Mouse (Mus musculus): ENCODE data around the gene Madcam1. TPM values are rescaled to one million over a fixed set of nuclear protein-coding genes. Genes with fewer than 3 reads are reported as not detected.

The Madcam1 gene
- total and polyA plus RNA-seq, 3 experiments: 61.9 to 171 (median 110) TPM

- Histone ChIP-seq H3K4me3 (replicated peaks in 1 of 3; ENCODE audit: low read depth in 2 of 3, low read length in 2 of 3, poor library complexity in 1 of 3) (no peak overlapping the region), H3K9ac (ENCODE audit: insufficient read depth, low read depth) (no peak overlapping the region), H3K9me3 (replicated peaks; ENCODE audit: low read length) (peaks cover 5% of the 10 kb centered on the region), H3K4me2 (ENCODE audit: insufficient read depth, low read depth, poor library complexity, severe bottlenecking) (no peak overlapping the region), H3K4me1 (ENCODE audit: control insufficient read depth in 1 of 2, insufficient read depth in 2 of 2) (no peaks in the 10 kb centered on the region), H3K27ac (ENCODE audit: insufficient read depth, low read depth) (no peak overlapping the region), H3K79me2 (replicated peaks; ENCODE audit: control insufficient read depth, extremely low read depth, insufficient read depth, poor library complexity, severe bottlenecking) (no peaks in the 10 kb centered on the region), H3K27me3 (replicated peaks) (peaks cover 95% of the 10 kb centered on the region), H3K36me3 (replicated peaks in 1 of 2; ENCODE audit: control insufficient read depth in 1 of 2, insufficient read depth in 1 of 2, low read length in 1 of 2) (no peaks in the 10 kb centered on the region)
- no peak for TF ChIP-seq CHD1 (IDR thresholded peaks at IDR 0.05; ENCODE audit: low read depth, low read length)
- TF ChIP-seq BHLHE40 (IDR thresholded peaks at IDR 0.05; ENCODE audit: low read depth, low read length): no peak
- no peak for TF ChIP-seq MAX (IDR thresholded peaks at IDR 0.05; ENCODE audit: low read length)
- no peak for TF ChIP-seq NRF1 (IDR thresholded peaks at IDR 0.05; ENCODE audit: low read depth, low read length)
- TF ChIP-seq KAT2A (IDR thresholded peaks at IDR 0.05; ENCODE audit: insufficient replicate concordance, low read length): no peak
- no peak for TF ChIP-seq MXI1 (IDR thresholded peaks at IDR 0.05; ENCODE audit: low read depth, low read length)
- TF ChIP-seq MYC (IDR thresholded peaks at IDR 0.05; ENCODE audit: low read depth, low read length): no peak
- TF ChIP-seq ZNF384 (IDR thresholded peaks at IDR 0.05; ENCODE audit: low read depth, low read length): no peak
- no peak for TF ChIP-seq SIN3A (IDR thresholded peaks at IDR 0.05; ENCODE audit: low read length)
- no peak for TF ChIP-seq ZC3H11A (IDR thresholded peaks at IDR 0.05; ENCODE audit: low read depth, low read length)
- no peak for TF ChIP-seq CHD2 (IDR thresholded peaks at IDR 0.05; ENCODE audit: low read length)
- TF ChIP-seq JUN (IDR thresholded peaks at IDR 0.05; ENCODE audit: insufficient read depth, low read depth, low read length): no peak
- no peak for TF ChIP-seq ETS1 (conservative IDR thresholded peaks at IDR 0.05; ENCODE audit: low read depth, low read length)
- TF ChIP-seq MAFK (IDR thresholded peaks at IDR 0.05; ENCODE audit: insufficient replicate concordance, low read length): no peak
- TF ChIP-seq UBTF (IDR thresholded peaks at IDR 0.05; ENCODE audit: low read depth, low read length): no peak
- TF ChIP-seq GABPA (IDR thresholded peaks at IDR 0.05; ENCODE audit: insufficient replicate concordance, low read depth, low read length): no peak
- no peak for TF ChIP-seq ELF1 (IDR thresholded peaks at IDR 0.05; ENCODE audit: low read depth, low read length)
- no peak for TF ChIP-seq MEF2A (IDR thresholded peaks at IDR 0.05; ENCODE audit: borderline replicate concordance, low read depth, low read length)
- dilution Hi-C loops (cut with MboI; ENCODE audit: extremely low pct_ligation_motif_present, extremely low pct_unique_long_range_greater_than_20kb, low sequenced_read_pairs): no loop called here
- in situ Hi-C loops (cut with MboI; ENCODE audit: low pct_ligation_motif_present, low pct_unique_long_range_greater_than_20kb, low sequenced_read_pairs): no loop called here
- DNase-seq (ENCODE audit: extremely low read depth): no peak
These were observed 38.2 kb upstream of the Madcam1 start for GRCm38 (mm10) chr10:79626156-79626555.

- Histone ChIP-seq H3K4me1 (ENCODE audit: control insufficient read depth in 1 of 2, insufficient read depth in 2 of 2) (no peaks in the 10 kb centered on the region), H3K9ac (ENCODE audit: insufficient read depth, low read depth) (no peak overlapping the region), H3K9me3 (replicated peaks; ENCODE audit: low read length) (peaks cover 5% of the 10 kb centered on the region), H3K4me2 (ENCODE audit: insufficient read depth, low read depth, poor library complexity, severe bottlenecking) (no peak overlapping the region), H3K36me3 (replicated peaks in 1 of 2; ENCODE audit: control insufficient read depth in 1 of 2, insufficient read depth in 1 of 2, low read length in 1 of 2) (no peaks in the 10 kb centered on the region), H3K4me3 (replicated peaks in 1 of 3; ENCODE audit: low read depth in 2 of 3, low read length in 2 of 3, poor library complexity in 1 of 3) (no peak overlapping the region), H3K79me2 (replicated peaks; ENCODE audit: control insufficient read depth, extremely low read depth, insufficient read depth, poor library complexity, severe bottlenecking) (no peaks in the 10 kb centered on the region), H3K27me3 (replicated peaks) (peaks cover 94% of the 10 kb centered on the region), H3K27ac (ENCODE audit: insufficient read depth, low read depth) (no peak overlapping the region)
- no peak for DNase-seq (ENCODE audit: extremely low read depth)
- no peak for TF ChIP-seq KAT2A (IDR thresholded peaks at IDR 0.05; ENCODE audit: insufficient replicate concordance, low read length)
- TF ChIP-seq CHD1 (IDR thresholded peaks at IDR 0.05; ENCODE audit: low read depth, low read length): no peak
- no peak for TF ChIP-seq CTCF (conservative IDR thresholded peaks at IDR 0.05 in 1 of 2, IDR thresholded peaks at IDR 0.05 in 1 of 2; ENCODE audit: low read depth in 2 of 2, low read length in 2 of 2)
- no peak for TF ChIP-seq MYC (IDR thresholded peaks at IDR 0.05; ENCODE audit: low read depth, low read length)
- TF ChIP-seq ZKSCAN1 (IDR thresholded peaks at IDR 0.05; ENCODE audit: borderline replicate concordance, low read depth, low read length): no peak
- no peak for TF ChIP-seq USF2 (conservative IDR thresholded peaks at IDR 0.05; ENCODE audit: low read depth, low read length)
- TF ChIP-seq RCOR1 (conservative IDR thresholded peaks at IDR 0.05; ENCODE audit: low read depth, low read length): no peak
- no peak for TF ChIP-seq MAFK (IDR thresholded peaks at IDR 0.05; ENCODE audit: insufficient replicate concordance, low read length)
- TF ChIP-seq TBP (conservative IDR thresholded peaks at IDR 0.05; ENCODE audit: low read depth, low read length): no peak
- TF ChIP-seq EP300 (IDR thresholded peaks at IDR 0.05; ENCODE audit: low read length): no peak
- no peak for TF ChIP-seq SMC3 (IDR thresholded peaks at IDR 0.05; ENCODE audit: low read depth, low read length)
- dilution Hi-C loops (cut with MboI; ENCODE audit: extremely low pct_ligation_motif_present, extremely low pct_unique_long_range_greater_than_20kb, low sequenced_read_pairs) (no loop called here), in situ Hi-C loops (cut with MboI; ENCODE audit: low pct_ligation_motif_present, low pct_unique_long_range_greater_than_20kb, low sequenced_read_pairs) (no loop called here)
These were observed 36.0 kb upstream of the Madcam1 start for GRCm38 (mm10) chr10:79628377-79628776.
